Mouse (Mus musculus) frontal cortex, postnatal 10 days (tissue): ENCODE results near the gene Usp34.
"Not testable (repeated sequence)": the region's sequence is repeated elsewhere in the genome, so short reads cannot be mapped to it uniquely, and the experiment has no call there.

Experiments
- DNase-seq, 2 experiments: peaks; one replicate each; pipeline ENCODE4 v3.0.0; 2022; ENCODE audit warnings: low spot score in 2 of 2, mixed read lengths in 1 of 2

Gene Usp34

DNA sequence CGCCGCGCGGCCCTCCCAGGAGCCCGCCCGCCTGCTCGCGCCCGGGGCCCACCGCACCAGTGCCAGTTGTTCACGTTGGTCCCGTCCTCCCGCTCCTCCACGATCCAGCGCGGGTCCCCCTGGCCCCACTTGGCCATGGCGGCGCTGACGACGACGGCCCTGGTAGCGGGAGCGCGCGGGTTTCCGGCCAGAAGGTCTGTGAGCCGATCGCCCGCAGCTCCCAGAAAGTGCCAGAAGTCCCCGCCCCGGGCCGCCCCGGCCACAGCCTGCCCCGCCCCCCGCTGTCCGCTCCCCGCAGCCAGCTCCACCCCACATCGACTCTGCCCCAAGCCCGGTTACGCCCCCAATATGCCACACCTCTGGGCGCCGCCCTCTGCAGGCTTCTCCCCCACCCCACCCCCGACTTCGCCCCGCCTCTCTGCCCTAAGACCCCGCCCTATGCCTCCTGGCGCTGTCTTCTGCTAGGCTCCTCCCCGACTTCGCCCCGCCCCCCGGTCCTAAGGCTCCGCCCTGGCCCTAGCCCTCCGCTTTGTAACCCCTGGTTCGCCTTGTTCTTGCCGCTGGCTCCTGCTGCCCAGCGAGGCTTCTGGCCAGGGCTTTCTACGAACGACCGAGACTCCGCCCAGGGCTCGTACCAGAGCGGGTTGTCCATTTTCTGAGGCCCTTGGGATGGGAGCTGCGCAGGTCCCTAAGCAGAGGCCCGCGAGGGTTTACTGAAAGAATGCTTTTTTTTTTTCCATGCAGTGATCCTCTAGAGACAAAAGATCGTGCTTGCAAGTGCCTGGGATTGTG is 191.2 kb downstream of the Usp34 start, which contains the start of gene Ahsa2:
Gene Ahsa2 (minus strand): TSS at position 313 of the 792 bp plus-strand sequence.
- peak; percentile 91 to 94 for DNase-seq

GRCm38 (mm10) chr11:23498609-23499008 is 191.9 kb downstream of the Usp34 start:
- DNase-seq: no peak

DNA sequence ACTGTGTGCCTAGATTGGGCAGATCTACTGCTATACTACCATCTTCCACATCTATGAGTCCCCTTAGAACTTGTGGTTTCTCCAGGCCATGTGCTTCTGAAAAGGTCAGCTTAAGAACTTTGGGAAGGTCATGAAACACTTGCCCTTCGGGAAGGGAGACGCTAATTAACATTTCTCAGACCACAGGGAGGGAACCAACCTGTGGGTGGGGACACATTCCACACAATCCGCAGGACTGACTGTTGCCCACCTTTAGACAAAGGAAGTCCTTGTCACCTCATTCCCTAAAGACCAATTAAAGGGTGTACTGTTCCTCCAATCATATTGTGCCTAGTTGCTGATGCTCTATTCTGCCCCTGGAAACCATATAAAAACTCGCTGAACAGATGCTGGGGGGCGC is 198.1 kb downstream of the Usp34 start:
- DNase-seq: not testable (repeated sequence)

- DNase-seq: not testable (repeated sequence)
Measured at GRCm38 (mm10) chr11:23514785-23515184, 208.1 kb downstream of the Usp34 start.

DNA sequence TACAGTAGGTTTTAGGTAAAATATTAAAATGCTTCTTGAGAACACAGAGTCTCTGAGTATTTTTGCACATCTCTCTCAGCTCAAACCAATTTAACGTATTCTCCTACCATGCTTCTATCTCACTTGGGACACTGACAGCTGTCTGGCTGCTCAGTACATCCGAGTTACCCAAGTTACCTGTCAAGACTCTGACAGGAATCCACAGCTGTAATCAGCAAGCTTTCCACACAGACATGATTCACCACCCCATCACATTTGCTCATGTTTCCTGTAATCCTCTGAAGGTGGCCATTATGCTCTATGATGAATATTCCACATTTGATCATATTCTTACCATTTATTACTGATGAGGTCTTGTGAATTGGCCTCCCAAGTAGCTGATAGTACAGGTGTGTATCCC is 208.6 kb downstream of the Usp34 start:
- DNase-seq: no peak

- DNase-seq: no peak
Measured at GRCm38 (mm10) chr11:23518981-23519380, 212.3 kb downstream of the Usp34 start.

DNA sequence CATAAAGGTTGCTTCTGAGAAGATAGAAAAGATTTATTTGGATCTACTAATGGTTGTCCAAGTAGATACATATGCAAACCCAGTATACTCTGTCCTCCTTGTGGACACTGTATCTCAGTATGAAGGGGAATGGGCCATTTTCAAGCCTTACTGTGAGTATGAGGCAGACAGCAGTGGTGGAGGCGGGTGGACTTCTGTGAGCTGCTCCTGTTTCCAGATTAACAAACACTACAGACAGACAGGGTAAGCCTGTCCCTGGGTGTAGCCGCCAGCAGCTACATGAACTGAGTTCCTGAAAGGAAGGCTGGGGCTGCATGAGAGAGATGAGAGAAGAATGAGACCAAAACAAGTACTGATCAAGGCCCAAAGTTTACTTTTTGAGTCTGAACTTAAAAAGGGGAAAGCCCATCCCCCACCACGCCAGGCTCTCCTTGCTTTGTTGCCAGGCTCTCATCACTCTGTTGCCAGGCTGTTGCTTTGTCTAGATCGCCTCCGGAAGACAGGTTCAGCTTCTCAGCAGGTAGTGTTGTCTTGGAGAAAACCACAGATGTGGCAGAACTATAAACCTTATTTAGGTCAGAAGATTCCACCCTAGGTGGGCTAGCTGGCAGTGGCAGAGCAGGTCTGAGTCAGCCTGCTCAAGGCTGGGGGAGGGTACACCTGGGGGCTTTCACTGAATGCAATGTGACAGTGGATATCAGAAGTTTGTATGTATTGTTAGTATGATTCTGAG is 213.9 kb downstream of the Usp34 start, which contains the start of gene 1700093K21Rik:
Gene 1700093K21Rik (minus strand): TSS at position 683 of the 733 bp plus-strand sequence.
- no peak for DNase-seq

GRCm38 (mm10) chr11:23537446-23537845 is 230.8 kb downstream of the Usp34 start:
- DNase-seq: no peak
